Comparison of ENCODE assay signal across 14 mouse cellular contexts in the genomic region with DNA sequence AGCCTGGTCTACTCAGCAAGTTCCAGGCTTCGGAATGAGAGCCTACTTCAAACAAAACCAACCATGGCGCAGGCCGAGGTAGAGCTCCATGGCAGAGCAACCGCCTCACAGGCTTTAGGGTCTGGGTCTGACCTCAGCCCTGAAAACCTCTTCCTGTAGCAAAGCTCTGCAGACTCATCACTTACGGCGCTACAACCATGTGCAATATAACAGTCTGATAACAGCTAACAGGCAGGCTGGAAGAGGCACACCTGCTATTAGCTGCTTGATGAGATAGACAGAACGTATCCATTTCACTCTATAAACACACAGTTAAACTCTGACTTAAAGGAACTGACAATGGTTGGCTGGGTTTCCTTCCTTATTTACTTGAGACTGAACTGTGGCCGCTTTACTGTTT. TPM values are rescaled to one million over a fixed set of nuclear protein-coding genes. Genes with fewer than 3 reads are reported as not detected.
DNase-seq lines count a peak whose midpoint lies in the region; ATAC-seq and TF ChIP-seq lines count a peak whose summit lies in the region.
"Had no signal": no experiment of that assay in that cellular context is flagged by ENCODE, and none has a peak within 500 bp of the region (broad histone marks: within the 10 kb centered on the region; RNA-seq: fewer than 3 reads in every experiment).

No protein-coding gene starts in this region.

- H3K4me2 ChIP-seq in liver, embryonic 13.5 days, result no peak overlapping the region
- H3K4me2 ChIP-seq in liver, embryonic 11.5 days, result no peak overlapping the region
- H3K4me2 ChIP-seq in intestine, embryonic 16.5 days (ENCODE audit: low read depth, low read length), result no peak overlapping the region
- no peak overlapping the region for H3K4me2 ChIP-seq in stomach, embryonic 16.5 days (ENCODE audit: low read depth, low read length)
- H3K4me2 ChIP-seq: embryonic facial prominence, embryonic 12.5 days; forebrain, embryonic 12.5 days; neural tube, embryonic 13.5 days had no signal

- peak; percentile 49; the same call in 1 of the 2 replicates for ATAC-seq in liver, embryonic 13.5 days (ENCODE audit: low read depth)
- ATAC-seq in liver, embryonic 11.5 days (replicated peaks; ENCODE audit: low FRiP score), result no peak
- ATAC-seq in intestine, embryonic 16.5 days, result peak; percentile 52
- no peak for ATAC-seq in stomach, embryonic 16.5 days (ENCODE audit: insufficient read depth, low FRiP score)
- ATAC-seq: midbrain, embryonic 16.5 days had no signal

- H3K9me3 ChIP-seq in liver, embryonic 13.5 days (replicated peaks), result no peaks in the 10 kb centered on the region
- H3K9me3 ChIP-seq in liver, embryonic 11.5 days (ENCODE audit: control insufficient read depth, low read length), result no peaks in the 10 kb centered on the region
- H3K9me3 ChIP-seq in intestine, embryonic 16.5 days (ENCODE audit: control insufficient read depth, low read length), result no peaks in the 10 kb centered on the region
- no peaks in the 10 kb centered on the region for H3K9me3 ChIP-seq in stomach, embryonic 16.5 days (replicated peaks; ENCODE audit: control insufficient read depth, low read length)
- H3K9me3 ChIP-seq: embryonic facial prominence, embryonic 12.5 days; forebrain, embryonic 12.5 days; neural tube, embryonic 13.5 days had no signal

- H3K27me3 ChIP-seq in liver, embryonic 13.5 days, result no peaks in the 10 kb centered on the region
- no peaks in the 10 kb centered on the region for H3K27me3 ChIP-seq in liver, embryonic 11.5 days (replicated peaks; ENCODE audit: control insufficient read depth, insufficient read depth, low read length)
- no peaks in the 10 kb centered on the region for H3K27me3 ChIP-seq in intestine, embryonic 16.5 days (replicated peaks; ENCODE audit: control insufficient read depth, insufficient read depth, low read length)
- no peaks in the 10 kb centered on the region for H3K27me3 ChIP-seq in stomach, embryonic 16.5 days (ENCODE audit: control insufficient read depth, insufficient read depth, low read length)
- no peaks in the 10 kb centered on the region for H3K27me3 ChIP-seq in cerebellum, adult 2 months (ENCODE audit: control insufficient read depth, insufficient read depth, low read length)
- H3K27me3 ChIP-seq: embryonic facial prominence, embryonic 12.5 days; forebrain, embryonic 12.5 days; neural tube, embryonic 13.5 days had no signal

- no peak overlapping the region for H3K9ac ChIP-seq in liver, embryonic 13.5 days
- H3K9ac ChIP-seq in liver, embryonic 11.5 days (ENCODE audit: low read depth, low read length), result no peak overlapping the region
- no peak overlapping the region for H3K9ac ChIP-seq in intestine, embryonic 16.5 days (ENCODE audit: low read depth, low read length)
- no peak overlapping the region for H3K9ac ChIP-seq in stomach, embryonic 16.5 days (ENCODE audit: low read length)
- H3K9ac ChIP-seq: embryonic facial prominence, embryonic 12.5 days; forebrain, embryonic 12.5 days; neural tube, embryonic 13.5 days had no signal

- H3K27ac ChIP-seq in liver, embryonic 13.5 days, result no peak overlapping the region
- H3K27ac ChIP-seq in liver, embryonic 11.5 days (ENCODE audit: low read depth, low read length), result no peak overlapping the region
- H3K27ac ChIP-seq in intestine, embryonic 16.5 days (ENCODE audit: low read length), result peak overlapping the region; percentile 60; the same call in 1 of the 2 replicates
- peak overlapping the region; percentile 57 for H3K27ac ChIP-seq in stomach, embryonic 16.5 days (ENCODE audit: low read length)
- H3K27ac ChIP-seq in cerebellum, adult 2 months (ENCODE audit: insufficient read depth, low read length), result no peak overlapping the region
- H3K27ac ChIP-seq: embryonic facial prominence, embryonic 12.5 days; forebrain, embryonic 12.5 days; neural tube, embryonic 13.5 days had no signal

- no peak for TF ChIP-seq CTCF in cerebellum, adult 2 months (IDR thresholded peaks at IDR 0.05; ENCODE audit: borderline replicate concordance, insufficient read depth, low read depth, low read length)

- no peak overlapping the region for H3K4me3 ChIP-seq in liver, embryonic 13.5 days (replicated peaks)
- no peak overlapping the region for H3K4me3 ChIP-seq in liver, embryonic 11.5 days (ENCODE audit: low read depth, low read length)
- H3K4me3 ChIP-seq in intestine, embryonic 16.5 days (ENCODE audit: low read length), result no peak overlapping the region
- H3K4me3 ChIP-seq in stomach, embryonic 16.5 days (replicated peaks; ENCODE audit: low read length), result no peak overlapping the region
- no peak overlapping the region for H3K4me3 ChIP-seq in cerebellum, adult 2 months (replicated peaks; ENCODE audit: insufficient read depth, low read depth, low read length)
- H3K4me3 ChIP-seq: embryonic facial prominence, embryonic 12.5 days; forebrain, embryonic 12.5 days; neural tube, embryonic 13.5 days had no signal

- peaks cover 98% of the 10 kb centered on the region for H3K36me3 ChIP-seq in liver, embryonic 13.5 days
- H3K36me3 ChIP-seq in liver, embryonic 11.5 days (ENCODE audit: control insufficient read depth, insufficient read depth, low read length), result peaks cover 70% of the 10 kb centered on the region
- H3K36me3 ChIP-seq in intestine, embryonic 16.5 days (ENCODE audit: control insufficient read depth, insufficient read depth, low read length), result peaks cover 27% of the 10 kb centered on the region
- peaks cover 33% of the 10 kb centered on the region; the same call in 1 of the 2 replicates for H3K36me3 ChIP-seq in stomach, embryonic 16.5 days (ENCODE audit: control insufficient read depth, insufficient read depth, low read length)

- no peak for DNase-seq in liver, embryonic 13.5 days
- DNase-seq in liver, embryonic 11.5 days (ENCODE audit: low spot score), result no peak
- DNase-seq in B cell, adult 2 months, result no peak
- DNase-seq in cerebellum, adult 2 months, result no peak
- DNase-seq in embryo, embryonic 9.5 days (ENCODE audit: extremely low spot score), result no peak
- DNase-seq: adrenal gland, adult 8-10 months; cerebellum, postnatal 14 days had no signal

- H3K4me1 ChIP-seq in liver, embryonic 13.5 days (replicated peaks), result peaks cover 32% of the 10 kb centered on the region
- H3K4me1 ChIP-seq in liver, embryonic 11.5 days (replicated peaks; ENCODE audit: control insufficient read depth, insufficient read depth, low read length), result 0 out of 2 replicates have a peak, but pooled peaks cover 3% of the 10 kb centered on the region
- peaks cover 8% of the 10 kb centered on the region; the same call in 1 of the 2 replicates for H3K4me1 ChIP-seq in intestine, embryonic 16.5 days (ENCODE audit: control insufficient read depth, insufficient read depth, low read length)
- H3K4me1 ChIP-seq in stomach, embryonic 16.5 days (ENCODE audit: control insufficient read depth, insufficient read depth, low read length), result peaks cover 5% of the 10 kb centered on the region; the same call in 1 of the 2 replicates
- H3K4me1 ChIP-seq in cerebellum, adult 2 months (ENCODE audit: control insufficient read depth, insufficient read depth, low read length), result no peaks in the 10 kb centered on the region; the same call in 1 of the 2 replicates
- H3K4me1 ChIP-seq: embryonic facial prominence, embryonic 12.5 days; forebrain, embryonic 12.5 days; neural tube, embryonic 13.5 days had no signal

- WGBS in liver, embryonic 13.5 days (ENCODE audit: insufficient replicate concordance), result 56% methylated on average over 8 of the region's 8 CpGs
- WGBS in liver, embryonic 11.5 days, result 76% methylated on average over 8 of the region's 8 CpGs
- 74% methylated on average over 8 of the region's 8 CpGs for WGBS in intestine, embryonic 16.5 days
- 75% methylated on average over 8 of the region's 8 CpGs for WGBS in stomach, embryonic 16.5 days
- 94% methylated on average over 8 of the region's 8 CpGs for whole genome bisulfite sequencing in cerebellum, adult 2 months

- no peak for TF ChIP-seq POLR2A in cerebellum, adult 2 months (IDR thresholded peaks at IDR 0.05; ENCODE audit: borderline replicate concordance, insufficient read depth, low read length)

RNA-seq across cellular contexts. Expression of gene Srp68, which starts 14.6 kb away (rescaled TPM):
- polyA plus RNA-seq in liver, embryonic 13.5 days (2015; fragmentation: Nextera tagmentation; extraction: Ambion mirVana), result 47.6 and 51.6 TPM in 2 replicates
- polyA plus RNA-seq in liver, embryonic 11.5 days (2014; fragmentation: Nextera tagmentation; extraction: Ambion mirVana), result 88.4 and 89.4 TPM in 2 replicates
- 90.9 and 94.8 TPM in 2 replicates for polyA plus RNA-seq in intestine, embryonic 16.5 days (2015; fragmentation: Nextera tagmentation; extraction: Ambion mirVana)
- 85.5 and 89.4 TPM in 2 replicates for polyA plus RNA-seq in stomach, embryonic 16.5 days (2015; fragmentation: Nextera tagmentation; extraction: Ambion mirVana)
- 76.4 and 79.2 TPM in 2 replicates for polyA plus RNA-seq in cerebellum, adult 2 months (2012; rRNA removed)

RNA-seq across cellular contexts. Expression of gene Galr2, which starts 21.3 kb away (rescaled TPM):
- 0.07 TPM in 1 of 2 replicates, not detected in the other for polyA plus RNA-seq in liver, embryonic 13.5 days (2015; fragmentation: Nextera tagmentation; extraction: Ambion mirVana)
- polyA plus RNA-seq in liver, embryonic 11.5 days (2014; fragmentation: Nextera tagmentation; extraction: Ambion mirVana), result 0.11 TPM in 1 of 2 replicates, not detected in the other
- 0.16 and 0.31 TPM in 2 replicates for polyA plus RNA-seq in intestine, embryonic 16.5 days (2015; fragmentation: Nextera tagmentation; extraction: Ambion mirVana)
- polyA plus RNA-seq in stomach, embryonic 16.5 days (2015; fragmentation: Nextera tagmentation; extraction: Ambion mirVana), result 0.26 and 0.45 TPM in 2 replicates
- polyA plus RNA-seq in cerebellum, adult 2 months (2012; rRNA removed), result 0.05 TPM in 1 of 2 replicates, not detected in the other
- polyA plus RNA-seq: heart, embryonic 14.5 days had no signal

RNA-seq across cellular contexts. Expression of gene Evpl, which starts 21.6 kb away (rescaled TPM):
- 0.10 TPM in 2 replicates for polyA plus RNA-seq in liver, embryonic 13.5 days (2015; fragmentation: Nextera tagmentation; extraction: Ambion mirVana)
- polyA plus RNA-seq in liver, embryonic 11.5 days (2014; fragmentation: Nextera tagmentation; extraction: Ambion mirVana), result 0.56 TPM in 2 replicates
- 1.9 and 2.5 TPM in 2 replicates for polyA plus RNA-seq in intestine, embryonic 16.5 days (2015; fragmentation: Nextera tagmentation; extraction: Ambion mirVana)
- polyA plus RNA-seq in stomach, embryonic 16.5 days (2015; fragmentation: Nextera tagmentation; extraction: Ambion mirVana), result 19.2 and 23.5 TPM in 2 replicates
- polyA plus RNA-seq in cerebellum, adult 2 months (2012; rRNA removed), result 1.2 and 1.6 TPM in 2 replicates

RNA-seq across cellular contexts. Expression of gene Exoc7, which starts 47.6 kb away (rescaled TPM):
- 21.3 and 25.1 TPM in 2 replicates for polyA plus RNA-seq in liver, embryonic 13.5 days (2015; fragmentation: Nextera tagmentation; extraction: Ambion mirVana)
- 47.4 and 51.3 TPM in 2 replicates for polyA plus RNA-seq in liver, embryonic 11.5 days (2014; fragmentation: Nextera tagmentation; extraction: Ambion mirVana)
- 52.5 and 54.6 TPM in 2 replicates for polyA plus RNA-seq in intestine, embryonic 16.5 days (2015; fragmentation: Nextera tagmentation; extraction: Ambion mirVana)
- 56.8 and 58.4 TPM in 2 replicates for polyA plus RNA-seq in stomach, embryonic 16.5 days (2015; fragmentation: Nextera tagmentation; extraction: Ambion mirVana)
- polyA plus RNA-seq in cerebellum, adult 2 months (2012; rRNA removed), result 104 and 118 TPM in 2 replicates

Comparison
In these comparisons a context has a peak if more than half of its experiments do, and no peak if none do; other contexts are left out.
1. ATAC-seq: peak in liver, embryonic 13.5 days (single experiment) and intestine, embryonic 16.5 days (single experiment); none in liver, embryonic 11.5 days (single experiment) and stomach, embryonic 16.5 days (single experiment).
2. H3K27ac ChIP-seq: peak in intestine, embryonic 16.5 days (single experiment) and stomach, embryonic 16.5 days (single experiment); none in liver, embryonic 13.5 days (single experiment), liver, embryonic 11.5 days (single experiment) and cerebellum, adult 2 months (single experiment).